Mouse (Mus musculus) spleen, postnatal 4 days (tissue): ENCODE data around the gene Kcnh7.
"Not testable (repeated sequence)": the region's sequence is repeated elsewhere in the genome, so short reads cannot be mapped to it uniquely, and the experiment has no call there.

Experiments used
- DNase-seq, 2 experiments: peaks; one replicate each; pipeline ENCODE4 v3.0.0; 2022; ENCODE audit warnings: low spot score in 2 of 2

Gene Kcnh7

DNA sequence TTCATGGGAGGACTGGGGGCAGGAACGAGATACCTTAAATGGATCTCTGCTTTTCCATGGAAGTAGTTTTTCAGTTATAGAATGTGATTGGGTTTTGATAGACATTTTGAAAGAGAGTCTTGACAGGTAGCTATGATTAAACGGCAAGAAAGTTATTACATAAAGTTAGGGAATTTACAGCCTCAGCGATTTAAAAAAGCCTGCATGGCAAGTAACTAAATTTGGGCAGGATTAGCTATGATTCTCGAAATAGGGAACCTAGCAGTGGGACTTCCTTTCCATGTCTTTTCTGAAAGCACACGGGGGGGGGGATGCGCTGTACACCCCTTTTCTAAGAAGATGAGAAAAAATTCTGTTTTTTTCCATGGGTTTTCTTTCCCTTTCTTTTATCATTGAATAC, 466.8 kb downstream of the Kcnh7 start:
- no peak for DNase-seq

DNA sequence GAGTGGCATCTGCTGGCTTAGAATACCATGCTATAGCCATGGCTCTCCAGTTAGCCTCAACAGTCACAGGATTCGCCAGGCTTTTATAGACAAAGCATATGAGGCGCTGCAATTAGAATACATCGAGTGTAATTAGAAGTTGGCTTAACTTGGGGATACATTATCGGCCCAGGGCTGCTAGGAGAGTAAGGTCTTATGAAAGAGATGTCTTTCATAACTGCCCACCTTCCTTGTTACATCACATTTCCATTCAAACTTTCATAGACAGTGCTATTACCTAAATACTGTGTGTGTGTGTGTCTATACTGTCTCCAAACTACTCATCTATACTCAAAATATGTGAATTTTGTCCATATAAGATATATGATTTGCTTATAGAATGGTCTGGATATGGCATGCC, 468.8 kb downstream of the Kcnh7 start:
- no peak for DNase-seq

DNA sequence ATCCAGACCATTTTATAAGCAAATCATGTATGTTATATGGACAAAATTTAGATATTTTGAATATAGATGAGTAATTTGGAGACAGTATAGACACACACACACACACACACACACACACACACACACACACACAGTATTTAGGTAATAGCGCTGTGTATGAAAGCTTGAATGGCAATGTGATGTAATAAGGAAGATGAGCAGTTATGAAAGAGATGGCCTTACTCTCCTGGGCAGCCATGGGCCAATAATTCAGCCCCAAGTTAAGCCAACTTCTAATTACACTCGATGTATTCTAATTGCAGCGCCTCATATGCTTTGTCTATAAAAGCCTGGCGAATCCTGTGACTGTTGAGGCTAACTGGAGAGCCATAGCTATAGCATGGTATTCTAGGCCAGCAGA, 469.7 kb downstream of the Kcnh7 start:
- DNase-seq = not testable (repeated sequence)

DNA sequence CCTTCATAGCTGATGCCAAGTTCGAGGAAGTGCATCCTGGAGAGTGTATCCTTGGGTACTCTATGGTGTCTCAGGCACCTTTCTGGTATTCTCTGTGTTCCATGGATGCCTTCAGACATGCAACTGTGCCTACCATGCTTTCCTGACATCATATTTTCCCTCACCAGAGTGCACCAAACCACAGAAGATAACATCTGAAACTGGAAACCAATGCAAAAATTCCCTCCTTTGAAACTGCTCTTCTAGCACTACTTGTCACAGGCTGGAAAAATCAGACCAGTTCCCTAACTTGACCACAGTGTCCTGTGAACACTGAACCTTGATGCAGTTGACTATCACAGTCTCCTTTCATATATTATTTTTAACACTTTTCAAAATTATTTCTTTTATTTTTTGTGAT, 474.5 kb downstream of the Kcnh7 start:
- DNase-seq = no peak

DNA sequence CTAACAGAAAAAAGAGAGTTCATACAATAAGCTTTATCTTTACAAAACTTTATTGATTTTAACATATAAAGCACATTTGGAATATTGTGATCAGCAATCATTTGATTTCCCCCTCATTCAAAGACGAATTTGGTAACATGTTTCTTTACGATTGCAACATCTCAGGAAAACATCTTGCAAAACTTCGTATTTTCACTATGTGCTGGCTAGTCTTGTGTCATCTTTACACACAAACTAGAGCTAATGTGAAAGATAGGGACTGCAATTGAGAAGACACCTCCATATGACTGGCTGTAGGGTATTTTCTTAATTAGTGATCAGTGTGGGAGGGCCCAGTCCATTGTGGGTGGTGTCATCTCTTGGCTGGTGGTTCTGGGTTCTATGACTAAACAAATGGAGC, 477.8 kb downstream of the Kcnh7 start:
- no peak for DNase-seq

DNA sequence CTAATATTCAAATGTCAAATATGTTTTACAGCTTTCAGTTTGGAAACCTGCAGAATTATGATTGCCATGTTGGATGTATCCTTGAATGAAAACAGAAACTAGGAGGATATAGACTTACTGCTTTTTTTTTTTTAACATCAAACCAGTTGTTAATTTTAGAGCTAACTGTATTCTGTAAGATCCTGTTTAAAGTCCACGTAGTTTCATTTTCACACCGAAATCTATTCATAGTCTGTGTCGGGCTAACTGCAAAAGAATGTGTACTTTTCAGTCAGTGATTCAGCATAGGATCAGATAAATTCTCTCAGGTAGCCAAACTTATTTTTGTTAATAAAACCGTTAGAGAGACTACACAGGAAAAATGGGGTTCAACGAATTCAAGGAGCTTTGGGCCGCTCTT, 498.2 kb downstream of the Kcnh7 start:
- DNase-seq = no peak

DNA sequence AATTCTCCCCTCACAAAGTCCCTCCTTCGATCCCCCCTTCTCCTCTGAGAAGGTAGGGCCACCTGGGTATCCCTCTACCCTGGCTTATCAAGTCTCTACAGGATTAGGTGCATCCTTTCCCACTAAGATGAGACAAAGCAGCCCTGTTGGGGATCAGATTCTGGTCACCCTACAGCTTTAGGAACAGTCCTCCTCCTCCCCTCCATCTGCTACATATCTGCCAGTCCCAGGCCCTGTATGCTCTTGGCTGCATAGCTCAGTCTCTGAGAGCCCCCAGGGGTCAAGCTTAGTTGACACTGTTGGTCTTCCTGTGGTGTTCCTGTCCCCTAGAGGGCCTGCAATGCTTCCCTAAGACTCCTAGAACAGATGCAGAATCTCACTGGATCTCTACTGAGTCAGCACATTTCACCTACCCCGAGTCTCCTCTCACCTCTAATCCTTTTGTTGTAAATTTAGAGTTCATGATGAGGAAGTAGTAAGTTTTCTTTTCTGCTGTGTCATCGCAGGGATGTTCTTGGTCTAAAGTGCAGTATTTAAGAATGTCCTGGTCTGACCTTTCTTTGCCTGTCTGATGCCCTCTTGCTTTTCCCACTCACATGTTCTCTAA, 499.0 kb downstream of the Kcnh7 start:
- DNase-seq = no peak

DNA sequence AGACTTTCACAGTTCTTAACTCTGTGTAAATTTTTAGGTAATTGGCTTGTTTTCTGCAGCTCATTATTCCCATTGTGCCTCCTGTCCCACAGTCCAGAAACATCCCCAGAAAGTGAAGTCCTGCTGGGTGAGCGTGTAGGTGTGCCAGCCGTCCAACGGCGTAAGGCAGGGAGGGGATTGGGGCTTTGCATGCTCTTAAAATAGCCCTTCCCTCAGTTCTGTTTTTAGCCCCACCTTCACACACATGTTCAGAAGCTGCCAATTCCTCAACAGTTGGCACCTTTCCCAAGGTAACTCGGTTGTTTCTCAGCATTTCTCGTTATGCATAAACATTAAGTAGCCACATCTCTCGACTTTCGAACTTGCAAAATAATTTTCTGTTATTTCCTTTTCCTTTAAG, 502.4 kb downstream of the Kcnh7 start:
- no peak for DNase-seq

DNA sequence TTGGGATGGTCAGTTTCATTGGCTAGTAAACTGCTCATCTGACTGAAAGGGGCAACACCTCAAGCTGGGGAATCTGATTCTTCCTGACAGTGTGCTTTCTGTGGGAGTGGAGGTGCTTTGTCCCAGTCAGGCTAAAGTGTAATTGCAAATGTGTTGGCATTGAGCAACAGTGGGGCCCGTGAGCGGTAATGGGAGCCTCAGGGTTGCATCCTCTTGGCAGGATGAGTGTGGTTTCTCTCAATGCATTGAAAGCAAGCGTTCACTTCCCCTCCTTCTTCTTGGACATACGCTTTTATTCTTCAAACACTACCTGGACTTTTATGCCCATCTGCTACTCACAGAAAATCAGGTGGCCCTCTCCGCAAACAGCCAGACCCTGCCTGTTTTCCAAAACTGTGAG, 511.3 kb downstream of the Kcnh7 start:
- DNase-seq = no peak

DNA sequence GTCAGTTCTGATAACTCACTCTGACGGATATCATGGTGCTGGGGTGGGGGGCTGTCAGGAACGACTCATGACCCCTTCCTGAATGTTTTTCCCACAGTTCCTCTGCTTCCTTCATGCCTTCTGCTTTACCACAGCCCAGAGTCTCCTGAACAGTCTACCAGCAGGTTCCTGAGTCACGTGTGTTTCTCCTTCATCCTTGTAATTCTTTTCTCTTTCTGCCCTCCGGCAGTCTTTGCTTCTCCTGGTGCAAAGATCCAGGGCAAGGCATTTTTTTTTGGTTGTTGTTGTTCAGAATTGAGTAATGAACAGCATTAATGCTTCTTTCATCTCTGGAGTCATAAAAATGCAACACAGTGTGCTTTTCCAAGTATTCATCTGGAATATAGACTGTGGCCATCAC, 513.3 kb downstream of the Kcnh7 start:
- no peak for DNase-seq

DNA sequence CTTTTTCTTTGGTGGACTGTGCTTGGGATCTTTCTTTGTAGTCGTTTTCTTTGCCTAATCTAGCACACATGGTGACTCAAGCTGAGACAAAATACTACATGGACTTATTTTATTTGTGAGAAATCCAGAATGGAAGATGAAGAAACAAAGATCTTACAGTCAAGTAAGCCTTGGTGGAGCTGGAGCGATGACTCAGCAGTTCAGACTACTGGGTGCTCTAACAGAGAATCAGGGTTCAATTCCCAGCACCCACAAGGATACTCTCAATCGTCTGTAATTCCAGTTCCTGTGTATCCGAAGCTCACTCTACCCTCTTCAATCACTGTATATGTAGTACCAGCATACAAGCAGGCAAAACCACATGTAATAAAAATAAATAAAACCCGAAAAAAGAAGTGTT, 513.8 kb downstream of the Kcnh7 start:
- no peak for DNase-seq

DNA sequence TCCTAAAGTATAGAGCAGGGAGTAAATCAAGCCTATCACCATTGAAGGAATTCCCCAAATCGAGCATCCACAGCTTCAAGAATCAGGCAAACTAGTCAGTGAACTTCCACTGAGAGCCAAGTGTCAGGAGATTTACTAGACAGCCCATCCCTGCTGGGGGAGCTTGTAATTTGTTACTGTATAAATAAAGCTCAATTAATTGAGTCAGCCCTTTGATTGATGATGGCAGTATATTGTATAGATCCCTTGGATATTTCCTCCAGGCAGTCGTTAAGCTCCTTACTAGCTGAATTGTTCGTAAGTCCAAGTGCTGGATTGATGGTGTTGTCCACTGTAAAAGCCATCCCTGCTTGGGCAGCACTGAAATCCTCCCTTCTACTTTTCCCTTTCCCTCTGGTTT, 514.2 kb downstream of the Kcnh7 start:
- DNase-seq = no peak

DNA sequence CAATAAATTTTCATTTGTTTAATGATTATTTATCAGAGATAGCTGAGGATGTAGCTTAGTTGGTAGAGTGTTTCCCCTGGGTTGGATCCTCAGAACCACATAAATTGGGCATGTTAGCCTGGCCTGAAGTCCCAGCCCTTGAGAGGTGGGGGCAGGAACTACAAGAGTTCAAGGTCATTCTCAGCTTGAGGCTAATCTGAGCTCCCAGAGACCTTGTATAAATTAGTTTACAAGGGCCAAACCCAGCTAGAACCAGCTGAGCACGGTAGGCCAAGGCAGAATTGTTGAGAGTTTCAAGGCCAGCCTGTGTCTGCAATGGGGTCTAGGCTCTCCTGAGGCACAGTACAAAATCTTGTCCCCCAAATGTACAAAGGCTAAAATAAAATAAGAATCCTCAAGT, 518.6 kb downstream of the Kcnh7 start:
- no peak for DNase-seq

DNA sequence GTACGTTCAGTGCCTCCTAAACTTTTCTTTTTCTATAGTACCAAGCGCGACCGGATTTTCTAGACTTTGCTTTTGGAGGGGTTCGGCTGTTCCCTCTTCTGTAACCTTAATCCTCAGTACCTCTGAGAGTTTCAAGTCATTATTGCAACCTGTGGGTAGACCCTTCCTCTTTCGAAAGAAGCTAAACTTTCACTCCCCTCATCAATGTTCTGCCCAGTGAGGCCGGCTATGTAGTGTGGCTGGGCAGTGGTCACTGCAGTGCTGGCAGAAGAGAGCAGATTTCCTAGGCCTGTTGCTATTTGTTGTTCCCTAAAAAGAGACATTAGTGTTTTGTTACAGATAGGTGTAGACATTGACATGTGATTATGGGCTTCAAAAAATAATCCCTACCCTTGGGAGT, 519.2 kb downstream of the Kcnh7 start:
- no peak for DNase-seq

DNA sequence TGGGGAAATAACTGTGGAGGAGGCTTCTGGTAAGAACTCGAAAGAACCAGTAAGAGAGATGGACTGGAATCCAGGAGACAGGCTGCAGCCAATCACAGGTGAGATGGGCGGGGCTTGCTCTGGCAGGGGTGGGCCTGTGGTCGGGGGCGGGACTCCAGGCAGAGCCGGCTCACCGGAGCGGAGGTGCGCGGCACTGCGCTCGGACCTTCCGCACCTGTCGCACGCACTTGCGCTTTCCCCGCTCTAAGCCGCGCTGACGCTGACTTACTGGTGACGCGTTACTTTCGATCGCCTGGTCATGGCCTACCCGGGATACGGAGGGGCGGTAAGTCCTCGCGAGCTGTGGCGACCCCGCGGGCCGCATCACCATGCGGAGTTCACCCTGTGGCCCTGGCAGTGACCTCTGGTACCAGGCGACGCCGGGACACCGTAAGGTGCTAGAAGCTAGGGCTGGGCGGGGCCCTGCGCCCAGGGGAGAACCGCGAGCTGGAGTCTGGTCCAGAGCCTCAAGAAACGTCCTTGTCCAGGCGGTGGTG, 519.9 kb downstream of the Kcnh7 start, which contains the start of gene Gca:
TSS of gene Gca (plus strand) at position 151 of the 536 bp plus-strand sequence.
- DNase-seq = peak; percentile 77 to 88

DNA sequence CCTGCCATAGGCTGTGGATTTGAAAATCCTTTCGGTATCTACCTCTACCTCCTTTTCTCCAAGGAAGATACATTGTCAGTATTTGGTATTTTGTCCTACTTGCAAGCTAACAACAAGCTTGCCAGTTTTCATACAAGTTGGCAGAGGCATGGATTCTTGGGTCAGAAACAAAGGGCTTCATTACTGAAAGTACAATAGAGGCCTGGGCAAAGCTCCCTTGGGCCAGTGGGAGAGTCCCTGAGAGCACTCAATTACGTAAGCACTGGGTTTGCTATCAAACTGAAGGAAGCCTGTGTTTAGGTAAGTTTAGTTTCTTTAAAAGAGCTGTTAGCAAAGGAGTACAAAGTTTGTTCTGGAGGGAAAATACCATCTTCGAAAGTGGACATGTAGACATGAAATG, 521.5 kb downstream of the Kcnh7 start:
- no peak for DNase-seq

DNA sequence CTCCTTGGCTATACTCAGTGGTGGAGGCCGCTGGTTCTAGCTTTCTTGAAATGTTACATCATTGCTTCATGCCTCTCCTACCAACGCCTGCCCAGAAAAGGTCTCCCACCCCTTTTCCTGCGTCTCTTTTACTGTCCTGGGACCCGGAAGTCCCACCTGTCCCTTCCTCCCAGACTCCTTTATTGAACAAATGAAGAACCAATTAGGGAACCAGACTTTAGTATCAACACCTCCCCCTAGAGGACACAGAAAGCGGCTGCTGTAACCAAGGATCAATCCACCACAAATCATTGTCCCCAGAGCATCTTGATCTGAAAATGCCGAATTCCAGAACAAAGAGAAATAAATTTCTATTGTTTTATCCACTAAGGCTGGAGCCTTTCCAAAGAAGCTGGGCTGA, 523.5 kb downstream of the Kcnh7 start:
- no peak for DNase-seq

DNA sequence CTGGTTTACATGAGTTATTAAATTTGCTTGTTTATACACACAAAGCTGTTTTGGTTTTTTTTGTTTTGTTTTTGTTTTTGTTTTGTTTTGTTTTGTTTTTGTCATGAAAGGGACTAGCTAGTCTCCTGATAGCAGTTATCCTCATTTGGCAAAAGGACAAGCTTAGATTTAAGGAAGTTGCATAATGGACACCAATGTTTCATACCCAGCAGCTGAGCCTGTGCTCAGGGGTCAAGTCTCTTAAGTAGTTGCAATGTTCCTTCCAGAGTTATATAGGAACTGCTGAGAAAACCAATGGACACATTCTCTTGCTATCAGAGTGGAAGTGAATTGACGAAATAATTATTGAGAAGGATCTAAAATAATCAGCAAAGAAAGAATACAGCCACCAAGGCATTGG, 528.0 kb downstream of the Kcnh7 start:
- no peak for DNase-seq

DNA sequence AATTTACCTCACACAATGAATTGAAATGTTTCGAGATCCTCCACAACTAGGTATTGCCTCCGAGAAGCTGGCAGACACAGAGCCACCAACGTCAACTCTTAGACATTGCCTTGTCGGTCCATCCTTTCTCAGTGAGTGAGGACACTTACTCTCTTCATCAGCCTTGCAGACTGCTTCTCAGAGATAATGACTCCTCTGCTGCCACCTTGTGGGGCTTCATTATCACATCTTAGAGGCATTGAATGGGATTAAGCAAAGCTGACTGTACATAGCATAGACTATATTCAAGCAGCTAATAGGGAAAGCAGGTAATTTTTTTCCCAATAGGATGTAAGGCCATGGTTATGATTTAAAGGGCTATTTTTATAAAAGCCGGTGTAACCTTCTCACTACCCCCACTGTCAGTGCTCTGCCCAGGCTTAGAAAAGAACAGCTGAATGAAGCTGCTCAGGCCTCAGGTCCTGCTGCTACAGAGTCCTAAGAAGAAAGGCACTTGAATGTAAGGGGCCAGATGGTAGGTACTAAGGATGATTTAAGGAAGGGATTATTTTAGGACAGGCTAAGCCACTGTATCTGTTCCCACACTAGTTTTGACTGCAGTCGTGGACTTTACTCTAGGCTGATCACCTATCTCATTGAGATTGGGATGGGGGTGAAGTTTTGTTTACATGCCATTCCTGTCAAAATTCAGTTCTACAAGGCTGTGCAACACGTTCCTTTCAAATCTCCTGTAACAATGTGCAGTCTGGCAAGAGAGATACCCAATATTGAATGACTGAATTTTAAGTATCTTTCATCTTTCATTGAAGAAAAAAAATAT, 529.4 kb downstream of the Kcnh7 start:
- peak in 1 of 2 experiments; percentile 39 for DNase-seq

DNA sequence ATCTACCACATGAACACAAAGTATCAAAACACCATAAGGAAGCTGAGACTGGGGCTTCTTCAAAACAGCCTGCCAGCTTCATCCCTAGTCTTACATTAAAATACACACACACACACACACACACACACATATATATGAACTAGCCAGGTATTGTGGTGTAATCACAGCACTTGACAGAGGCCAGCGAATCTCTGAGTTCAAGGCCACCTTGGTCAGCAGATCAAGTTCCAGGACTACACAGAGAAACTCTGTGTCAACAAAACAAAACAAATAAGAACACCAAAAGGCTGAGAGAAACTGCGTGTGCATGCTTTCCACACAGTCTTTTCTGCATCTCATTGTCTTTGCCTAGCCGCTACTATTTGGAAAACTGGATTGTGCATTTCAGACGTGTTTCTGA, 531.6 kb downstream of the Kcnh7 start:
- DNase-seq = no peak

DNA sequence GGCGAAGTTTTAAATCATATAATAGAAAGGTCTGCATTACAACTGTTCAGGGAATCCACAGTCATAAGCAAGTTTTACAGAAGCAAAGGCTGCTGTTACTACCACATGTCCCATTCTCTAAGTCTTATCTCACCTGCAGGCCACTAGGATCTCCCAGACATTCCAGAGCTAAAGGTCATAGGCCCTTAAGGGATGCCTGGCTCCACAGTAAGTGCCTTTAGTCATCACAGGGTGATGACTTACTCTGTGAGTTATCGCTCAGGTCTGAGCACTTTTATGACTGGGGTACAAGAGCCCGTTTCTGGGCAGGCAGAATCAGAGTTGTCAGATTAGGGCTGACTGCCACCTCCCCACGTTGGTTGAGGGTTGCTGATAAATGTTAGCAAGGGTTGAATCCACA, 532.2 kb downstream of the Kcnh7 start:
- DNase-seq = no peak

DNA sequence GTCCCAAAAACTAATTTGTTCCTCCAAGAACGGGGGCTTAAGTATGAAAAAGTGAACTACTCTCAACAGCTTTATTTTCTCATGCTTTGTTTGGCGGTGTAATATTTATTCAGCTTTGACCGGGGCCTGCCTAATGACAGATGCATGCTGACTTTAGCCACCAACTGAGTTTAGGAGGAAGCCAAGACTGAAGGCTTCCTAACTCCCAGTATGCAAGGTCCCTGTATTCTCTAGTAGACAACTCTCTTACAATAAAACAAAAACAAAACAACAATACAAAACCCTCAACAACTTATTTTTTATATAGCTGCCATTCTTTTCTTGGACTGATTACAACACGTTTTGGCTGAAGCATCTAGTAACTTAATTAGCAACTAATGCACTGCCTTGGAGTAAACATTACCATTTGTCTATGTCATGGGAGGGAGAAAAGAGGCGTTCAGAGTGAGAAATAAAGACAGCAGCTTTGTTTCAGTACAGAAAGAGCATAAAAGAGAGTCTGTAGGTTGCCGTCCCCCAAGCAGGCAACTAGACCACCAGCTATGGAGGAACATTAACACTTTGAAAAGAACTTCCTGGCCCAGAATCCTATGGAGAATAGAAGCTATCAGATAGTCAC, 537.3 kb downstream of the Kcnh7 start:
- DNase-seq = no peak
